Mouse (Mus musculus) stomach, embryonic 16.5 days (tissue): ENCODE results near the gene H2-Oa. TPM values are rescaled to one million over a fixed set of nuclear protein-coding genes. Genes with fewer than 3 reads are reported as not detected.

Experiments
- ATAC-seq: fragments of 200-750 bp; cut with Nextera tagmentation; 2 replicates; pipeline ENCODE4 v1.8.0; 2017; ENCODE audit warnings: moderate number of reproducible peaks, moderate TSS enrichment; ENCODE audit not compliant: insufficient read depth, low FRiP score
- H3K27ac ChIP-seq: fragments of 300-500 bp; sonication (generic); 2 replicates; pipeline ENCODE4 v1.5.1; 2014; ENCODE audit warnings: low read length
- H3K27me3 ChIP-seq: fragments of 300-500 bp; sonication (generic); 2 replicates; pipeline ENCODE4 v1.6.1; 2014; ENCODE audit warnings: low read length, control low read depth, mixed read lengths; ENCODE audit not compliant: control insufficient read depth, insufficient read depth
- H3K36me3 ChIP-seq: fragments of 300-500 bp; sonication (generic); 2 replicates; pipeline ENCODE4 v1.6.1; 2014; ENCODE audit warnings: low read length; ENCODE audit not compliant: control insufficient read depth, insufficient read depth
- H3K4me1 ChIP-seq: fragments of 300-500 bp; sonication (generic); 2 replicates; pipeline ENCODE4 v1.6.1; 2014; ENCODE audit warnings: low read length, control low read depth, mixed read lengths; ENCODE audit not compliant: control insufficient read depth, insufficient read depth
- H3K4me2 ChIP-seq: fragments of 300-500 bp; sonication (generic); 2 replicates; pipeline ENCODE4 v1.6.1; 2014; ENCODE audit warnings: low read depth, low read length, mixed read lengths
- H3K4me3 ChIP-seq: fragments of 300-500 bp; sonication (generic); replicated peaks from 2 replicates; pipeline ENCODE4 v1.5.1; 2014; ENCODE audit warnings: mild to moderate bottlenecking, low read length
- H3K9ac ChIP-seq: fragments of 300-500 bp; sonication (generic); 2 replicates; pipeline ENCODE4 v1.6.1; 2014; ENCODE audit warnings: low read length
- H3K9me3 ChIP-seq: fragments of 300-500 bp; sonication (generic); replicated peaks from 2 replicates; pipeline ENCODE4 v1.6.1; 2016; ENCODE audit warnings: low read length, control low read depth; ENCODE audit not compliant: control insufficient read depth
- WGBS: fragments of 180-500 bp; shearing (Covaris S2); extraction: QIAGEN DNeasy Blood & Tissue Kit; methylation state at CpG from one replicate; pipeline ENCODE4 v1.1.7; 2014; 5-methylcytosine and 5-hydroxymethylcytosine counted together
- polyA plus RNA-seq: library from polyadenylated mRNA; unstranded; fragments of >200 nt; fragmentation: Nextera tagmentation; extraction: Ambion mirVana; gene quantifications from 2 replicates; pipeline ENCODE4 v1.2.1, GENCODE M21; 2015

Gene H2-Oa
- polyA plus RNA-seq, 1 experiment from 2014 or later, result 0.61 TPM

- ATAC-seq, result no peak
- H3K36me3 ChIP-seq, result no peaks in the 10 kb centered on the region
- H3K9me3 ChIP-seq, result no peaks in the 10 kb centered on the region
- no peak overlapping the region for H3K9ac ChIP-seq
- 54% methylated on average over 5 of the region's 5 CpGs for WGBS
- no peak overlapping the region for H3K4me2 ChIP-seq
- no peak overlapping the region for H3K27ac ChIP-seq
- peaks cover 11% of the 10 kb centered on the region for H3K4me1 ChIP-seq
- no peak overlapping the region for H3K4me3 ChIP-seq
- no peaks in the 10 kb centered on the region for H3K27me3 ChIP-seq
Observed at GRCm38 (mm10) chr17:34097272-34097671, 5.1 kb downstream of the H2-Oa start.

GRCm38 (mm10) chr17:34098709-34099479, 6.8 kb downstream of the H2-Oa start:
- 30% methylated on average over 10 of the region's 10 CpGs for WGBS

GRCm38 (mm10) chr17:34099531-34099930, 7.4 kb downstream of the H2-Oa start:
- 38% methylated on average over 5 of the region's 5 CpGs for WGBS
- H3K27ac ChIP-seq, result no peak overlapping the region
- H3K27me3 ChIP-seq, result no peaks in the 10 kb centered on the region

More at GRCm38 (mm10) chr17:34098709-34099479, 6.8 kb downstream of the H2-Oa start:
- H3K4me1 ChIP-seq, result peaks cover 11% of the 10 kb centered on the region
- no peak overlapping the region for H3K4me2 ChIP-seq
- H3K9ac ChIP-seq, result no peak overlapping the region
- H3K9me3 ChIP-seq, result no peaks in the 10 kb centered on the region
- no peak overlapping the region for H3K4me3 ChIP-seq
- no peaks in the 10 kb centered on the region for H3K27me3 ChIP-seq
- ATAC-seq, result peak; percentile 63; the same call in 1 of the 2 replicates
- H3K27ac ChIP-seq, result no peak overlapping the region
- no peaks in the 10 kb centered on the region for H3K36me3 ChIP-seq

GRCm38 (mm10) chr17:34101185-34101584, 9.0 kb downstream of the H2-Oa start:
- Histone ChIP-seq H3K27me3 (no peaks in the 10 kb centered on the region), H3K9ac (no peak overlapping the region), H3K4me1 (peaks cover 11% of the 10 kb centered on the region), H3K27ac (no peak overlapping the region), H3K4me3 (no peak overlapping the region), H3K4me2 (no peak overlapping the region), H3K36me3 (no peaks in the 10 kb centered on the region), H3K9me3 (no peaks in the 10 kb centered on the region)
- 28% methylated on average over 5 of the region's 5 CpGs for WGBS
- ATAC-seq, result peak; percentile 21; the same call in 1 of the 2 replicates

More at GRCm38 (mm10) chr17:34099531-34099930, 7.4 kb downstream of the H2-Oa start:
- H3K9ac ChIP-seq, result no peak overlapping the region
- no peak overlapping the region for H3K4me3 ChIP-seq
- no peaks in the 10 kb centered on the region for H3K36me3 ChIP-seq
- H3K4me1 ChIP-seq, result peaks cover 11% of the 10 kb centered on the region
- no peak for ATAC-seq
- no peak overlapping the region for H3K4me2 ChIP-seq
- H3K9me3 ChIP-seq, result no peaks in the 10 kb centered on the region

GRCm38 (mm10) chr17:34101604-34102032, 9.5 kb downstream of the H2-Oa start:
- H3K27ac ChIP-seq, result no peak overlapping the region
- H3K9me3 ChIP-seq, result no peaks in the 10 kb centered on the region

GRCm38 (mm10) chr17:34102831-34103230, 10.7 kb downstream of the H2-Oa start:
- 65% methylated on average over 6 of the region's 6 CpGs for WGBS
- Histone ChIP-seq H3K27me3 (no peaks in the 10 kb centered on the region), H3K9me3 (no peaks in the 10 kb centered on the region), H3K4me2 (no peak overlapping the region), H3K9ac (no peak overlapping the region), H3K4me3 (no peak overlapping the region), H3K4me1 (peaks cover 11% of the 10 kb centered on the region), H3K36me3 (no peaks in the 10 kb centered on the region), H3K27ac (no peak overlapping the region)
- ATAC-seq, result no peak

More at GRCm38 (mm10) chr17:34101604-34102032, 9.5 kb downstream of the H2-Oa start:
- peak; percentile 68; the same call in 1 of the 2 replicates for ATAC-seq
- Histone ChIP-seq H3K36me3 (no peaks in the 10 kb centered on the region), H3K4me2 (peak overlapping the region; percentile 48; the same call in 1 of the 2 replicates), H3K9ac (peak overlapping the region; percentile 55), H3K4me1 (peaks cover 11% of the 10 kb centered on the region), H3K27me3 (no peaks in the 10 kb centered on the region), H3K4me3 (peak overlapping the region; percentile 28)
- WGBS, result 9% methylated on average over 12 of the region's 12 CpGs

GRCm38 (mm10) chr17:34104804-34105203, 12.7 kb downstream of the H2-Oa start:
- Histone ChIP-seq H3K9me3 (no peaks in the 10 kb centered on the region), H3K27ac (no peak overlapping the region), H3K4me2 (no peak overlapping the region), H3K4me1 (peaks cover 2% of the 10 kb centered on the region; the same call in 1 of the 2 replicates), H3K36me3 (no peaks in the 10 kb centered on the region), H3K4me3 (no peak overlapping the region), H3K27me3 (no peaks in the 10 kb centered on the region), H3K9ac (no peak overlapping the region)
- ATAC-seq, result no peak
- WGBS, result 61% methylated on average over 9 of the region's 9 CpGs

- Histone ChIP-seq H3K27me3 (no peaks in the 10 kb centered on the region), H3K4me2 (no peak overlapping the region), H3K9me3 (no peaks in the 10 kb centered on the region), H3K27ac (no peak overlapping the region), H3K36me3 (peaks cover 6% of the 10 kb centered on the region; the same call in 1 of the 2 replicates), H3K4me3 (no peak overlapping the region), H3K9ac (no peak overlapping the region), H3K4me1 (peaks cover 2% of the 10 kb centered on the region; the same call in 1 of the 2 replicates)
- 82% methylated on average over 7 of the region's 7 CpGs for WGBS
- no peak for ATAC-seq
Observed at GRCm38 (mm10) chr17:34106555-34106954, 14.4 kb downstream of the H2-Oa start.

- WGBS, result 80% methylated on average over 7 of the region's 7 CpGs
- Histone ChIP-seq H3K27ac (no peak overlapping the region), H3K9me3 (no peaks in the 10 kb centered on the region), H3K36me3 (peaks cover 13% of the 10 kb centered on the region), H3K4me2 (no peak overlapping the region), H3K4me1 (no peaks in the 10 kb centered on the region), H3K27me3 (no peaks in the 10 kb centered on the region), H3K4me3 (no peak overlapping the region), H3K9ac (no peak overlapping the region)
- no peak for ATAC-seq
Observed at GRCm38 (mm10) chr17:34107109-34107867, 15.1 kb downstream of the H2-Oa start.
